Mouse (Mus musculus) megakaryocyte, embryonic 14.5 days (primary cell): ENCODE measurements around the gene Igsf9. TPM values are rescaled to one million over a fixed set of nuclear protein-coding genes. Genes with fewer than 3 reads are reported as not detected.
A peak's percentile ranks its signal among the peaks of the same experiment; 100 is the strongest.

Experiments used
- H3K27me3 ChIP-seq: replicated peaks from 2 replicates; pipeline ENCODE3; 2012; ENCODE audit warnings: inconsistent platforms
- H3K36me3 ChIP-seq: replicated peaks from 2 replicates; pipeline ENCODE3; 2012; ENCODE audit warnings: low read length, inconsistent platforms, mixed read lengths
- H3K4me1 ChIP-seq: 2 replicates; pipeline ENCODE4 v1.6.1; 2012; ENCODE audit warnings: inconsistent platforms
- H3K4me3 ChIP-seq: replicated peaks from 2 replicates; pipeline ENCODE3; 2012; ENCODE audit warnings: moderate library complexity, mild to moderate bottlenecking, inconsistent platforms
- H3K9me3 ChIP-seq: 2 replicates; pipeline ENCODE4 v1.6.1; 2012; ENCODE audit warnings: inconsistent platforms
- FLI1 ChIP-seq: IDR thresholded peaks from 2 replicates; pipeline ENCODE4 v1.6.1; 2012; ENCODE audit warnings: low read length, inconsistent platforms, mixed read lengths
- GATA1 ChIP-seq: IDR thresholded peaks from 3 replicates; pipeline ENCODE4 v1.6.1; 2012; ENCODE audit warnings: mixed read lengths, low read length, inconsistent platforms, borderline replicate concordance
- polyA plus RNA-seq: library from polyadenylated mRNA; stranded (reverse); fragments of >175 nt; gene quantifications from 2 replicates; pipeline ENCODE4 v1.2.3, GENCODE M21; 2012; ENCODE audit warnings: low replicate concordance; ENCODE audit not compliant: insufficient read depth

The Igsf9 gene
- polyA plus RNA-seq, 1 experiment: 0.41 TPM

DNA sequence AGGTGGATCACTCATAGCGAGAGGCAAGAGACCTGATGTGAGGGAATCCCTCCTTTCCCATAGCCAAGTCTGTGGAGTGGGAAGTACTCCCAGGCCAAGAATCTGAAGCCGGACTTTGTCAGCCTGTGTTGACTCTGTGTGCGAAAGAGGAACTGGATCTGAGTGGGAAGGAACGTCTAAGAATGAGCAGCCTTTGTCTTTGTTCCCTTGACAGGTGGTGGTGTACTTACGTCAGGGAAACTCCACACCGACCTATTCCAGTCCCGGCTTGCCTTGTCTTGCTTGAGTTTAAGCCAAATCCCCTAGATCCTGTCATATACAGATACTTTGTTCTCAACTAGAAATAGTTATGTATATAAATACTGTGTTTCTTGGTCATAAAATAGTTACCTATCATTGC is 40.9 kb downstream of the Igsf9 start:
- Histone ChIP-seq H3K27me3 (peaks cover 5% of the 10 kb centered on the region), H3K4me3 (no peak overlapping the region), H3K36me3 (peaks cover 2% of the 10 kb centered on the region), H3K9me3 (peaks cover 2% of the 10 kb centered on the region; the same call in 1 of the 2 replicates), H3K4me1 (peaks cover 69% of the 10 kb centered on the region)
- TF ChIP-seq FLI1: no peak
- TF ChIP-seq GATA1: no peak

DNA sequence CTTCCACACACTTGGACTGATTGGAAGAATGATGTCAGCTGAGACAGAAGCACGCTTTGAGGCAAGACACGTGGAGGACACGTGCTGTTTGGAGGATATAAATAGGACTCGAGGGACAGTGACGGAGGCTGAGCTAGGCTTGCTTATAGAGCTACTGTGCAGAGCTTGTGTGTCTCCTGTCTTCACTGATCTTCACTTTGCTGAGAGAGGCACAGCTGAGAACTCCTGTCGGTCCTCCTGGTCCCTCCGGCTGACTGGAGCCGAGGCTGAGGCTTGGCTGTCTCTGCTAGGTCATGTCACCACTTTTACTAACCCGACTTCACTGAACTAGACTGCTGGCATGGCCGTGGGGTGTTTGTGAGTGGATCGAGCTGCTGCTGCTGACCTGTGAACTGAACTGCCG is 42.1 kb downstream of the Igsf9 start:
- H3K27me3 ChIP-seq: peaks cover 11% of the 10 kb centered on the region
- no peak for TF ChIP-seq GATA1
- TF ChIP-seq FLI1: no peak

DNA sequence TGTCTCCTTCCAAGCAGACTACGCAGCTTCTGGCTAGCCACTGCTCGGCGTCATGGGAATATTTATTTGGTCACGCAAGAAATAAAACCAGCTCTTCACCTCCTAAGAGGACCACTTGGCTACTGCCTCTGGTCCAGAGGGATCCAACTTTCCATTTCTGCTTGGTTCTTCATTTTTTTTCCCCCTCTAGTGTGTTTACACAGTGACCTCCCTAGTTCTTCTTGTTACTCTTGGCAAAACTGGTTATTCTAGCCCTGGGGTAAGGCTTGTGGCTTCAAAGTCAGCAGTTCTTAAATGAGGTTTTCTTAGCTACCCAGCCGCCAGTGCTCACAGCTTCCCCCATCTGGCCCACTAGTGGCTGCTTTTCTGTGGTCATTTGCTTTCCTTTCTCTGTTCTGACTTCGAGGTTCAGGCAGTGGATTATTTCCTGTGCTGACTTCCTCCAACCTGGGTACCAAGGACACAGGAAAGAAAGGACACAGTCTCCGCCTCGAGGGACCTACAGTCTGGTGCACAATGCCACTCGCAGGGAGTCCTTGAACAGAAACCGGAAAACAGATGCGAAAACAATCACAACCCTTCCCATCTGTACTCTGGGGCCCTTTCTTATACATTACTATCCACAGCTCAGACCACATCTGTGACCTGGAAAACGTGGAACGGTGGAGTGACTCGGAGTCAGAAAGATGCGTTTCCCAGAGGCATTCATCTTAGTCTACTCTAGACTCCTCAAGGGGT is 43.6 kb downstream of the Igsf9 start:
- TF ChIP-seq FLI1 (no peak), GATA1 (no peak)
- no peaks in the 10 kb centered on the region; the same call in 1 of the 2 replicates for H3K9me3 ChIP-seq
- peaks cover 15% of the 10 kb centered on the region for H3K27me3 ChIP-seq
- H3K4me1 ChIP-seq: peaks cover 79% of the 10 kb centered on the region
- H3K4me3 ChIP-seq: peak overlapping the region; percentile 87
- no peaks in the 10 kb centered on the region for H3K36me3 ChIP-seq

More for the DNA sequence above, 42.1 kb downstream of the Igsf9 start:
- Histone ChIP-seq H3K9me3 (no peaks in the 10 kb centered on the region; the same call in 1 of the 2 replicates), H3K4me3 (no peak overlapping the region), H3K36me3 (no peaks in the 10 kb centered on the region), H3K4me1 (peaks cover 81% of the 10 kb centered on the region)

DNA sequence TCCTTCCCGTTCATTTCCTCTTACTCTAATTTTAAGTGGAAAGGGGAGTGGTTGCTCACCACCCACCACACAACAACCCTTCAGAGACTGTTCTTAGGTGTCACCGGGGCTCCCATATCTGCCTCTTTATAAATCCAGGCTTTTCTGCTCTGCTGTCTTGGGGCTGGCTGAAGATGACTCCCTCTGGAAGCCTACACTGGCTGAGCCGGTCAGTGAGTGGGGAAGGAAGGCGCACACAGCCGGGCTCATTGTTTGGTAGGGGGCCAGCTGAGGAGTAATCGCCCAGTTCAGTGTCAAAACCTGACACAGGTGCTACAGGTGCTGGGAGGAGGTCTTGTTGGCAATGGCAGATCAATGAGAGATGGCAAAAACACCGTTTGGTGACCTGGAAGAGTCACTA is 44.4 kb downstream of the Igsf9 start:
- peaks cover 19% of the 10 kb centered on the region for H3K27me3 ChIP-seq
- peaks cover 79% of the 10 kb centered on the region for H3K4me1 ChIP-seq
- no peaks in the 10 kb centered on the region for H3K36me3 ChIP-seq
- H3K4me3 ChIP-seq: peak overlapping the region; percentile 87
- no peak for TF ChIP-seq GATA1
- no peak for TF ChIP-seq FLI1
- no peaks in the 10 kb centered on the region; the same call in 1 of the 2 replicates for H3K9me3 ChIP-seq

DNA sequence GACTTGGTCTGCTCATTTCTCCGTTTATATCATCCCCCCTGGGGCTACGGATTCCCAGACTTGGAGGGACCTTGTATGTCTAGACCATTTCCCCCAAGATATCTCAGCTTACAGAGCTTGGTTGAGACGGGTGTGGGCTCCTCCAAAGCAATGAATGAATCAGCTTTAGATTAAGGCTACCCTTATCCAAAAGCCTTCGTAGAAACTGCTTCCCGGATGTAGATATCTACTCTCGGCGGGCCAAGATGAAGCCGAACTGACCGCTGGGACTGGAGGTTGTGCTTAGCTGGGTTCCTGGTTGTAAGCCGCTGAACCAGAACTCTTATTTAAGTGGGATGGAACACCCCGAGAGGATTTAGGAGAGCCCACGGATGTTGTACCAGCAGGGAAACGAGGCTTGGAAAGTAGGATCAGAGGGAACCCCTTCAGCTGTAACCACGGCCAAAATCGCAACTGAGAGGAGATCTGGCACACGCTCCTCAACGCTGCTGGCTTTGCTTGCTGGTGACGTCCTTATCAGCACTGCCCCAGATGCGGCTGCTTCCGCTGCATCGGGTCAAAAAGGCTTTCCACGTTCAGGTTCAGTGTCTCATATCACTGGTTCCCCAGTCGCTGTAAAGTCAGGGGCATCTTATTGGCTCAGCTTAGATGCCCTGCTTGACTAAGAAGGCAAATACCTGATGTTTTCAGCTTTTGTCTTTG is 44.9 kb downstream of the Igsf9 start:
- TF ChIP-seq GATA1: peak; percentile 87; the same call in 2 of the 3 replicates
- no peak for TF ChIP-seq FLI1
- no peaks in the 10 kb centered on the region for H3K36me3 ChIP-seq
- H3K4me1 ChIP-seq: peaks cover 78% of the 10 kb centered on the region
- peak overlapping the region; percentile 87 for H3K4me3 ChIP-seq
- H3K27me3 ChIP-seq: peaks cover 20% of the 10 kb centered on the region
- H3K9me3 ChIP-seq: no peaks in the 10 kb centered on the region; the same call in 1 of the 2 replicates

DNA sequence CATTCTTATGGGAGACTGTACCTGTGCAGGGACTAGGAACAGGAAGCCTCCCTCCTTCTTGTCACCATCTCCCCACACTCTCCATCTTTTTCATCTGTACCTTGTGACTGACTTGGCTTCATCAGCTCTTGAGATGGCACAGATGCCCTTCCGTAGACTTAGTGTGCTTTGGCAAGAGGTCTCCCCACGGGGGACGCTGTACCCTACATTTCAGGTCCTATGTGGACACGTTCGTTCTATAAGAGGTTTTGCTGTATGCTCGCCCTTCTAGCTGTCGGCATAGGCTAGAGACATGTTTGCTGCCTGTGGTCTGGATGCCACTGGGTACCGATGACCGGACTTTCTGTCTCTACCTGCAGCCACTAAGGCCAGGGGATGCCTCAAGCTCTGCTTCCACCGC is 45.8 kb downstream of the Igsf9 start:
- peak overlapping the region; percentile 87 for H3K4me3 ChIP-seq
- H3K36me3 ChIP-seq: no peaks in the 10 kb centered on the region
- no peaks in the 10 kb centered on the region for H3K9me3 ChIP-seq
- TF ChIP-seq FLI1 (no peak), GATA1 (no peak)
- peaks cover 78% of the 10 kb centered on the region for H3K4me1 ChIP-seq
- H3K27me3 ChIP-seq: peaks cover 29% of the 10 kb centered on the region

DNA sequence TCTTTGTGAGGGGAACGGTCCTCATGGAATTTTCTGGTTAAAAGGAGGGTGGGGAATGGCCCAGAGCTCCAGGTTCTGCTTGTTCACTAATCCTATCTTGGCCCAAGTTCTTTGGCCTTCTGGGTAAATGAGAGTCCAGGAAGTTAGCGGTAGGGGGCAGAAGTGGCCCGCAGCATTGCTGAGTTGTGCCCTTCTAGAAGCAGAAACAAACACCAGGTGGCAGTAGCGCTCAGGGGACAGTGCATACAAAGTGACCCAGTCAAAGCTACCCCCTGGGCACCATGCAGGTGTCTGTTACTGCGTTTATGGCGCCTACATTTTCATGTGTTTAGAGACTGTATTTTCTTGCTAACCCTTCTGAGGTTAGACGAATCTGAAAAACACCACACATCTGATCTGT is 47.1 kb downstream of the Igsf9 start:
- Histone ChIP-seq H3K9me3 (no peaks in the 10 kb centered on the region), H3K4me1 (peaks cover 75% of the 10 kb centered on the region), H3K36me3 (no peaks in the 10 kb centered on the region), H3K4me3 (no peak overlapping the region), H3K27me3 (peaks cover 40% of the 10 kb centered on the region)
- TF ChIP-seq FLI1 (no peak), GATA1 (no peak)

DNA sequence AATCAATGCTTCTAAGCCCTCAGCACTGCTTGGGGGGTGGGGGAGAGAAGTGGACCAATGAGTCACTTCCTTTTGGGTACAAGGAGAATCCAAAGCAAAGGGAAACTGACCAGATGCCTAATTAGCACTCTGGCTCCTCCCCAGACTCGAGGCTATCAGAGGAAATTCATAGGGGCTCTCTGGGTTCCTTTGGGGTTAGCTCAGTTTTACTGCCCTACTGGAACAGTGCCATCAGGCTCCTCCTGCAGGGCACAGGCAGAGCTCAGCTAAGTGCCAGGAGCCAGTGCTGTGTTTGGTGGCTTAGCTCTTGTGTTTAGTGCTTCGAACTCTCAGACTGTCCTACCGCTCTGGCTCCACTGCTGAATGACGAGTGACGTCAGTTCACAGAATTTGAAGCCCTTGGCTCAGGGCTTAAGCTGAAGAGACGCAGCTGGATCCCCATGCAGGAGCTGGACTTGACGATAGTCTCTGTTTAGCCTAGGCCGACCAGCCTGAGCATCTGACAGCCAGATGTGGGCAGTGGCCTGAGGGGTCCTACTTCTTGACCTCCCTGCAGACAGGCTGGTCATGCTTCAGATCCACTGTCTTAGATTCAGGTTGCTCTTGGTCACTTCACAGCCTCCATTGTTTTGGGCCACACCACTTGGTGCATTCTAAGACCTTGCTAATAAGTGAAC is 49.1 kb downstream of the Igsf9 start:
- Histone ChIP-seq H3K9me3 (no peaks in the 10 kb centered on the region), H3K27me3 (peaks cover 58% of the 10 kb centered on the region), H3K4me1 (peaks cover 62% of the 10 kb centered on the region), H3K4me3 (peak overlapping the region; percentile 64), H3K36me3 (no peaks in the 10 kb centered on the region)
- no peak for TF ChIP-seq GATA1
- TF ChIP-seq FLI1: no peak

DNA sequence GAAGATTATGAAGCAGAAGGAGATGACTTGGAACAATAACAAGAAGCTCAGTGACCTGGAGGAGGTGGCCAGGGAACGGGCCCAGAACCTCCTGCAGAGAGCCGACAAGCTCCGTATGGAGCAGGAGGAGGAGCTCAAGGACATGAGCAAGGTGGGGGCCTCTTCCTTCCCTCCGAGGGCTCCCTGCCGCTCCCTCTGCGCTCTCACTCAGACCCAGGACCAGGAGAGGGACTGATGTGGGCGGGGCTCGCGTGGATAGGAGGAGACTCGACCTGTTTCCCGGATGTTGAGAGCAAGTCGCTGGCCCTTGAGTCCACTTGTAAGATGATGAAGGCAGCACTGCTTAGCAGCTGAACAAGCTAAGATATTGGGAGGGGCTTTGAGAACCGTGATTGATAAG is 51.0 kb downstream of the Igsf9 start:
- H3K4me3 ChIP-seq: peak overlapping the region; percentile 8
- peaks cover 64% of the 10 kb centered on the region for H3K27me3 ChIP-seq
- peaks cover 43% of the 10 kb centered on the region for H3K4me1 ChIP-seq
- peaks cover 5% of the 10 kb centered on the region for H3K9me3 ChIP-seq
- no peak for TF ChIP-seq GATA1
- TF ChIP-seq FLI1: no peak
- no peaks in the 10 kb centered on the region for H3K36me3 ChIP-seq
